Mouse (Mus musculus): Measurements from ENCODE around the gene Stx8.

Gene Stx8

DNA sequence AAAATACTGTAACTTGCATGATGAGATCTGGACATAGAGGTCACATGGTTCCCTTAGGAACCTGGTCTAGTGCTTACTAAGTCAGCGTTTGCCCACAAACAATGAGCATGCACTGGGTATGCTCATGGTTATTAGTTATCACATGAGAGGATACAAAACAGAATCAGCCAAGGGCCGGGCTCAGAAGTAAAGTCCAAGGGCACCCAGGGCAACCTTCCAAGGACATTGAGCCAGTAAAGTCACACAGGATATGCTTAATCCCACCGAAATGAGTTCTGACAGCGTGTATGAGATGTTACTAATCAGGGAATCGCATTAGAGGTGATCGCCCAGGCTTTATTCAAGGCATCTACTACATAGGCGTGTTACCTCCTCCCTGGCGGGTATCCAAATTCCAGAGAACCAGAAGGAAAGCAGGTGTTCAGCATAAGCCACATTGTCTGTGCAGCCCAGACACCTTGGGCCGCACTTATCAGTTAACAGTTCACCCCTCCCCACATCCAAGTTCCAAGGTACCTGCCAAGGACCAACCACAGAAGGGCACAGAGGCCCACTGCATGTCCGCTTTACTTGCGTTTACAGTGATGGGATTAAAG is 67.4 kb downstream of the Stx8 start:
- no peak for ATAC-seq (ENCODE audit: insufficient number of reproducible peaks, low FRiP score, low TSS enrichment)

DNA sequence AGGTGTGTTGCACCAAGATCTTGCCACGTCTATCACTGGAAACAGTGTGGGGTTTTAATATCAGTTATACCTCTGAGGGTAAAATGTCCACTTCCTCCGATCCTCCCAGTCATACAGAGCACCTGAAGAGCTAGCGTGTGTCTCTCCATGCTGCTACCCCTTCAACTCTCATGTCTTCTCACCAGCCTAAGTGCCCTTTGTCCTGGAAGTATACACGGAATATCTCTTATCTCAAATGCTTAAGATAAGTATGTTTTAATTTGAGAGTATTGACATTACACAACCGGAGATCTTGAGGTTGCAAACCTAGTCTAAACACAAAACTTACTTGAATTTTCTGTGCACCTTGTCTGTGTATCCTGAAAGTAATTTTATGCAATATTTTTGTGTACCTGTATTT is 68.4 kb downstream of the Stx8 start:
- ATAC-seq (ENCODE audit: insufficient number of reproducible peaks, low FRiP score, low TSS enrichment), result no peak

DNA sequence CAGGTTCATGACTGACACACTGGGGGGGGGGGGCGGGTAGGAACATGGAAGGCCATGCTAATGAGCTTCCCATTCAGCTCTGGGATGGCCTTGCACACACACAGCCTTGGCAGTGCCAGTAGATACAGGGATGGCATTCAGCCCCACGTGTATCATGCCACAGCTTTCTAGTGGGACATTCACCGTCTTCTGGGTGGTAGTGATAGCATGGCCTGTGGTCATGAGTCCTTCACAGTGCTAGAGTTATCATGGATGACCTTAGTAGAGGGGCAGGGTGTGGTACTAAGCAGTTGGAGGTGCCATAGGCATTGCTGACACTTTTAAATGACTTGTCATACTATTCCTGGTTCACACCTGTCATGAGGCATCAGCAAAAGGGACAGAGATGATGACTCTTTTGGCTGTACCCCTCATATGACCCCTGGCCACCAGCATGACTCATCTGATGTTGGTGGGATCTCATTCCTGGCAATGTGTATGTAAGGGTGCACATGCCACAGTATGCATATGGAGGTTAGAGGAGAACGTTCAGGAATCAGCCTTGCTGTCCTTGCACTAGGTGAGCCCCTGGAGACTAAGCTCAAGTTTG is 69.4 kb downstream of the Stx8 start:
- ATAC-seq (ENCODE audit: insufficient number of reproducible peaks, low FRiP score, low TSS enrichment), result no peak

DNA sequence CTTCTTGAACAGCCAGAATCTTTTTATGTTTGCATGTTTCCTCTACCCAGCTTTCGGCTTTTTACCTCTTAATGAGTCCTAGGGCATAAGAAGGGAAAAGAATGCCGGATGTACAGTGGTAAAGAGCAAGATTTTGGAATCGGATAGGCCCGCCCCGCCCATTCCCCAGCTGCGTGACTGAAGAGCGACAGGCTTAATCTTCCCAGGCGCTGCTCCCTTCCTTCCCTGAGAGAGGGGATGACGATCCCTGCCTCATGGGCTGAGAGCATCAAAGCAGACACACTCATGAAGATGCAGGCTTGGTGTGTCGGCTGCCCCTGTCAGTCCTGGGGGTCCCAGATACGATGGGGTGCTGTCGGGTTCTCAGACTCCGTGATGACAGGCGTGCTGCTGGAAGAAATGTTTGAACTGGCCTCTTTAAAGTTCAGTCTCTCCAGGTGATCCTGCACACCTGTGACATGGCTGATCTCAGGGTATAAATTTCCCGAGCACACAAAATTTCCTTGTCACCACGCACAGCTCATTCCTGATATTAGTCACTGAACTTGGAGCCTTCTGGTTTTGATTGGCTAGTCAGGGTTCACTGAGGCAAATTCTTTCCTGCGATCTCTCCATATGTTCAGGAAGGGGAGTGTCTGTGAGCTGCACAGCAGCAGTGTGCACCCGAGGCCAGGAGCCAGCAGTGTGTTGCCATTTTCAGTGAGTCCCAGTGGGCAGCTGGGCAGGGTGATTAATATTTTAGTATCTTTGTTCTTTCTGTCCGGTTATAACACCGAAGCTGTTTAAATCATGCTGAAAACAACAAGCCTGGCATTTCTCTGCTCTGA is 70.4 kb downstream of the Stx8 start:
- ATAC-seq (ENCODE audit: insufficient number of reproducible peaks, low FRiP score, low TSS enrichment), result no peak

- no peak for ATAC-seq (ENCODE audit: insufficient number of reproducible peaks, low FRiP score, low TSS enrichment)
Measured at GRCm38 (mm10) chr11:68037093-68037492, 71.1 kb downstream of the Stx8 start.

GRCm38 (mm10) chr11:68038101-68038500 is 72.1 kb downstream of the Stx8 start:
- ATAC-seq (ENCODE audit: insufficient number of reproducible peaks, low FRiP score, low TSS enrichment), result no peak

DNA sequence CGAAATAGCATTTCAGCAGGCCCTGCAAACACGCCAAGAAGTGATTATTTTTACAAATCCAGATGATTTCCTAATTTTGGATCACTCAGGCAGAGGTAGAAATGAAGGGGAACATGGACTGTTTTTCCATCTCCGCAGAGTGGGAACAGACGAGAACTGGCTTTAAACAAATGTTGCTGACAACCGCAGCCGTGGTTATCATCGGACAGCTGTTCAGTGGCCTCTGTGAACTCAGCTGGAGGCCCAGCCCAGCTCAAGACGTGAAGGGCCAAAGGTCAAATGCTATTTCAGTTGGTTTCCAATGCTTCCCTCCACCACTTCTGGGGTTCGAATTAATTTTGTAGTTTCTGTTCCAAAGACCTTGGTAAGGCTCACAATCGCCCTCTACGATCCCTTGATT is 78.2 kb downstream of the Stx8 start:
- ATAC-seq (ENCODE audit: insufficient number of reproducible peaks, low FRiP score, low TSS enrichment), result no peak

DNA sequence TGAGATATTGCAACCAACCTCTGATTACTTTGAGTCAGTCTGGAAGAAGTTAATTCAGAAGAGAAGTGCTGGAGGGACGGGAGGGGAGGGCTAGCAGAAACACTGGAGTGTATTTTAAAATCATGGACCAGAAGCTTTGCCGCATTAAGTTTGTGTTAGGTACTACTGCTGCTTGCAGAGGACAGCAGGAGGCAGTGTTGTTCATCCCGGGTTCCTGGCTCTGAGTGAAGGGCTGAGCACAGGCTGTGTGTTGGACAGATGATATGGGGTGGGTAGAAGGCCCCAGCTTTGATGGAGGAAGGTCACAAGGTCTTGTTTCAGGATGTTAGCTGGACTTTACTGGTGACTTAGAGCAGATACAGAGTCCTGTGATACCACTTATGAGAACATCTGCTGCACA is 80.9 kb downstream of the Stx8 start:
- ATAC-seq (ENCODE audit: insufficient number of reproducible peaks, low FRiP score, low TSS enrichment), result no peak

DNA sequence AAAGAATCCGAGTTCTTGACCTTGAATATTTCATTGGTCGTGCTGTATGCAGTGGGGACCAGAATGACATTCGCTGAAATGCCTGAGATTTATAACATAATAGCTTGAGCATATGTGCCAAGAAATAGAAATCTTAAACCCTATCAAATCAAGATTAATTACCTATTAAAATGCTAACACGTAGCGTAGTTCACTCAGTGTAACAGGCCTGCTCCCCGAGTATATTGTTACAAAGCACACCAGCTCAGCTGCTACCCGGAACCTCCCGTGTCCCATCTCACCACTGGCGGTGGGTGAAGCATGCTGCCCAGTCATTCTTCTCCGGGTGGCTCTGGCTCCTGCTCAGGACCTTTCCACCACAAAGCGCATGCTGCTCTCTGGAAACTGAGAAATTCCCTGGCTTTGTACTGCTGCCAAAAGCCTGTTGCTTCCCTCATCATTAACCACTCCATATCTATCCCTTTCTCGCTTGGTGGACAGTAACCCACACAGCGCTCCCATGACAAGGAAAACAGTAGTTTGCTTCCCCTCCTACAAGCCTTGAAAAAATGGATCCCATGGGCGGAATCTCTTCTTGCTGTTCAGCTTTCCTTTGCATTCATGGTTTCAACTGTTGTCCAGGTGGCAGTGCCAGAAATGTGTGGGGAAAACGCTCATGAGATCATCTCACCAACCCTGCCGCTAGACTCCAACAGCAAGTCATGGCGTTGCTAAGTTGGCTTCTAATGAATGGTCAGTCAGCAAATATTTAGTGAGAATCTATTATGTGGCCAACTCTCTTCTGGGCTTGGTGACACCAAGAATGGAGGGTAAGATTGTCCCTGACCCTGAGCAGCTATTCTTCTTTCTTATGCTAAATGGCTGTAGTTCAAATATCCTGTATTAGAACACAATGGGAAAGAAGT is 83.5 kb downstream of the Stx8 start:
- ATAC-seq (ENCODE audit: insufficient number of reproducible peaks, low FRiP score, low TSS enrichment), result no peak

DNA sequence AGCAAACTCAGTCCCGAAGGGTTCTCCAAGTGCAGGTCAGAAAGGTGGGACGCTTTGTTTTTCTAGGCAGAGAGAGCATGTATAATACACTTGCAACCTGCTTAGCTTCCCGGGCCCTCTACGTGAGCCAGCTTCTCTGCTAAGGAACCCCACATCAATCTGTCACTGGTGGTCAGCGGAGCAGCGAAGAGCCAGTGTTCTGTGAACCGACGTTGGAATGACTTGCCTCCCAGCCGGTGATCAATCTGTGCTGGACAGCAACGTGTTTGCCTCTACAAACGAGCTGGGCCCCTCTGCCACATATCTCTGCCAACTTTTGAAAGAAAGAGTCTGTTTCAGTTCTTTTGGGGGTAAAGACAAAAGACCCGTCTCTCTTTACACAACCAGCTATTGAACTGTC is 84.7 kb downstream of the Stx8 start:
- no peak for ATAC-seq (ENCODE audit: insufficient number of reproducible peaks, low FRiP score, low TSS enrichment)

- no peak for ATAC-seq (ENCODE audit: insufficient number of reproducible peaks, low FRiP score, low TSS enrichment)
Measured at GRCm38 (mm10) chr11:68051305-68051704, 85.3 kb downstream of the Stx8 start.

- no peak for ATAC-seq (ENCODE audit: insufficient number of reproducible peaks, low FRiP score, low TSS enrichment)
Measured at GRCm38 (mm10) chr11:68058466-68059201, 92.6 kb downstream of the Stx8 start.

- no peak for ATAC-seq (ENCODE audit: insufficient number of reproducible peaks, low FRiP score, low TSS enrichment)
Measured at GRCm38 (mm10) chr11:68060651-68061050, 94.7 kb downstream of the Stx8 start.

DNA sequence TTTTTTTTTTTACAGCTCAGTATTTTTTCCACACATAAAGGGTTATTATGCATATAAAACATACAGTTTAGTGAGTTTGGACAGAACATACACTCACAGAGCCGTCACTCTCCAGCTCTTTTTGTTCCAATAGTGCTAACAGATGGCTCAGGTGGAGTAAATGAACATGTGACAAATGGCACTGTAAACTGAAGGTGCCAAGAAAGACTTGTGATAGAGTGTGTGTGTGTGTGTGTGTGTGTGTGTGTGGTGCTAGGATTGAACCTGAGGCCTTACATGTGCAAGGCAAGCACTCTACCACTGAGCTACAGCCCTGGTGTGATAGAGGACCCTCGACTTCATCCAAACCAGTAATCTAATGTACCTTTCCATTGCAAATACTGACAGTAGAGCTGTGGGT is 96.1 kb downstream of the Stx8 start:
- ATAC-seq (ENCODE audit: insufficient number of reproducible peaks, low FRiP score, low TSS enrichment), result no peak

- ATAC-seq (ENCODE audit: insufficient number of reproducible peaks, low FRiP score, low TSS enrichment), result no peak
Measured at GRCm38 (mm10) chr11:68067806-68068205, 101.8 kb downstream of the Stx8 start.

- no peak for ATAC-seq (ENCODE audit: insufficient number of reproducible peaks, low FRiP score, low TSS enrichment)
Measured at GRCm38 (mm10) chr11:68070086-68070485, 104.1 kb downstream of the Stx8 start.

- no peak for ATAC-seq (ENCODE audit: insufficient number of reproducible peaks, low FRiP score, low TSS enrichment)
Measured at GRCm38 (mm10) chr11:68071836-68072235, 105.8 kb downstream of the Stx8 start.

GRCm38 (mm10) chr11:68072597-68073210 is 106.7 kb downstream of the Stx8 start:
- no peak for ATAC-seq (ENCODE audit: insufficient number of reproducible peaks, low FRiP score, low TSS enrichment)

DNA sequence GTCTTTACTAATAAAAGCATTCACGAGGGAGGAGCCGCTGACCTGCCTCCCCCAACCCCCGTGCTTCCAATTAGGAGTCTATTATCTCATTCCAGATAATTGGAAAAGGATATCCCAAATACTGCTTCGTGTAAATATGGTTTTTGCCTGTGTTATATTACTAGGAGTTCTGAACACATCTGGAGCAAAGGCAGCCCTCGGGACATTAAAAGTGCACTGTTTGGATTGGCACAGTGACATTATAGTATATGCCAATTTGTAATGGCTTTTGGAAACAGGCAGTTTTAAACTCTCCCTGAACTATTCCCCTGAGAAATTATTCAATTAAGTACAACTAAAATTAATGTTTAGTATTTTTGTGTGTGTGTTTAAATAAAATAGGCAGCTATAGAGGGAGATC is 108.7 kb downstream of the Stx8 start:
- ATAC-seq (ENCODE audit: insufficient number of reproducible peaks, low FRiP score, low TSS enrichment), result no peak

GRCm38 (mm10) chr11:68075331-68075730 is 109.3 kb downstream of the Stx8 start:
- no peak for ATAC-seq (ENCODE audit: insufficient number of reproducible peaks, low FRiP score, low TSS enrichment)
